Mouse (Mus musculus) limb, embryonic 14.5 days (tissue): ENCODE measurements around the gene Ssbp3. TPM values are rescaled to one million over a fixed set of nuclear protein-coding genes. Genes with fewer than 3 reads are reported as not detected.

ENCODE experiments used
- ATAC-seq: fragments of 200-750 bp; cut with Nextera tagmentation; 2 replicates; pipeline ENCODE4 v1.8.0; 2017; ENCODE audit warnings: low read depth, moderate number of reproducible peaks, moderate TSS enrichment; ENCODE audit not compliant: low FRiP score
- DNase-seq: peaks from one replicate; pipeline ENCODE4 v3.0.0-alpha.2; 2015; ENCODE audit warnings: low spot score
- H3K27ac ChIP-seq: fragments of 300-500 bp; sonication (generic); replicated peaks from 2 replicates; pipeline ENCODE4 v1.5.1; 2014; ENCODE audit warnings: low read depth, mild to moderate bottlenecking, low read length, moderate library complexity, mixed read lengths
- H3K27me3 ChIP-seq: fragments of 300-500 bp; sonication (generic); 2 replicates; pipeline ENCODE4 v1.6.1; 2014; ENCODE audit warnings: low read length, mixed read lengths; ENCODE audit not compliant: control insufficient read depth, insufficient read depth
- H3K36me3 ChIP-seq: fragments of 300-500 bp; sonication (generic); 2 replicates; pipeline ENCODE4 v1.6.1; 2014; ENCODE audit warnings: mild to moderate bottlenecking, low read length, moderate library complexity, mixed read lengths; ENCODE audit not compliant: control insufficient read depth, insufficient read depth
- H3K4me1 ChIP-seq: fragments of 300-500 bp; sonication (generic); 2 replicates; pipeline ENCODE4 v1.6.1; 2014; ENCODE audit warnings: antibody characterized with exemption, low read length, mixed read lengths; ENCODE audit not compliant: control insufficient read depth, insufficient read depth
- H3K4me2 ChIP-seq: fragments of 300-500 bp; sonication (generic); replicated peaks from 2 replicates; pipeline ENCODE4 v1.6.1; 2014; ENCODE audit warnings: low read depth, mild to moderate bottlenecking, low read length, moderate library complexity; ENCODE audit not compliant: severe bottlenecking
- H3K4me3 ChIP-seq: fragments of 300-500 bp; sonication (generic); replicated peaks from 2 replicates; pipeline ENCODE4 v1.5.1; 2014; ENCODE audit warnings: low read length
- H3K9ac ChIP-seq: fragments of 300-500 bp; sonication (generic); 2 replicates; pipeline ENCODE4 v1.6.1; 2014; ENCODE audit warnings: mild to moderate bottlenecking, low read depth, low read length, moderate library complexity; ENCODE audit not compliant: severe bottlenecking
- H3K9me3 ChIP-seq: fragments of 300-500 bp; sonication (generic); 2 replicates; pipeline ENCODE4 v1.6.1; 2016; ENCODE audit warnings: low read length; ENCODE audit not compliant: control insufficient read depth
- POLR2A ChIP-seq: fragments of 200-500 bp; IDR thresholded peaks from 2 replicates; pipeline ENCODE4 v1.8.0; 2012; ENCODE audit warnings: inconsistent platforms, mild to moderate bottlenecking, moderate library complexity, borderline replicate concordance; ENCODE audit not compliant: insufficient read depth, insufficient read length; ENCODE audit errors: extremely low read depth
- WGBS: fragments of 180-500 bp; shearing (Covaris S2); extraction: QIAGEN DNeasy Blood & Tissue Kit; methylation state at CpG from one replicate; pipeline ENCODE4 v1.1.7; 2014; 5-methylcytosine and 5-hydroxymethylcytosine counted together
- polyA plus RNA-seq, 2 experiments: library from polyadenylated mRNA; depleted of rRNA in 1 of 2; stranded (reverse) in 1 of 2; unstranded in 1 of 2; fragments of >200 nt; fragmentation: Nextera tagmentation in 1 of 2; extraction: Ambion mirVana in 1 of 2; gene quantifications; 2 replicates each; pipeline versions ENCODE4 v1.2.1 to v1.2.3; 2012 to 2014

Gene Ssbp3
- polyA plus RNA-seq, 2 experiments, result 94.3 to 191 TPM

DNA sequence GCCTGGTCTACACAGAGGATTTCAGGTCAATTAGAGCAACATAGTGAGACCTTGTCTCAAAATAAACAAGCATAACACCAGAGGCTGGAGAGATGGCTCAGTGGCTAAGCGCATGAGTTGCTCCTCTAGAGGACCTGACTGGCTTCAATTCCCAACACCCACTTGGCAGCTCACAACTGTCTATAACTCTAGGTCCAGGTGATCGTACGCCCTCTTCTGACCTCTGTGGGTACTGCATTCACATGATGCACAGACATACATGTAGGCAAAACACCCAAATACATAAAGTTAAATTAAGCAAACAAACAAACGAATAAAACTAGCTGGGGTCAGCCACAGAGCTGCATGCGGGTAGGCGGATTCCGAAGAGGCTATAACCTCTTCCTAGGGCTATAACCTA is 36.0 kb upstream of the Ssbp3 start:
- Histone ChIP-seq H3K4me2 (no peak overlapping the region), H3K36me3 (no peaks in the 10 kb centered on the region), H3K27ac (no peak overlapping the region), H3K9ac (no peak overlapping the region), H3K9me3 (no peaks in the 10 kb centered on the region), H3K4me3 (no peak overlapping the region), H3K27me3 (no peaks in the 10 kb centered on the region), H3K4me1 (peaks cover 3% of the 10 kb centered on the region)
- ATAC-seq (no peak), DNase-seq (no peak)
- no peak for TF ChIP-seq POLR2A
- 85% methylated on average over 7 of the region's 7 CpGs for WGBS

DNA sequence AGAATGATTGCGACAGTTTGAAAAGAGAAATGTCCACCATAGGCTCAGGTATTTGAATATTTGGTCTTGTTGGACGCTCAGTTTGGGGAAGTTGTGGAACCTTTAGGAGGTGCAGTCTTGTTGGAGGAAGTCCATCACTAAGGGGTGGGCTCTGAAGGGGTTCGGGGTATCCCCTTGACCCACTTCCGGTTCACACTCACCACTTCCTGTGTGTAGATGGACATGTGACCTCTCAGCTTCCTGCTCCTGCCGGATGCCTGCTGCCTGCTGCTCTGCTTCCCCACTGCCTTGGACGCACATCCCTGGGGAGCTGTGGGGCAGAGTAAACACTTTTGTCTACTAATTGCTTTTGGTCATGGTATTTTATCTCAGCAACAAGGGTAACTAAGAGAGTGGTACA is 29.4 kb upstream of the Ssbp3 start:
- no peaks in the 10 kb centered on the region for H3K4me1 ChIP-seq
- H3K4me2 ChIP-seq, result no peak overlapping the region
- ATAC-seq, result no peak
- H3K27ac ChIP-seq, result no peak overlapping the region
- WGBS, result 82% methylated on average over 6 of the region's 6 CpGs
- no peak overlapping the region for H3K9ac ChIP-seq
- no peaks in the 10 kb centered on the region for H3K9me3 ChIP-seq
- no peaks in the 10 kb centered on the region for H3K27me3 ChIP-seq
- H3K36me3 ChIP-seq, result no peaks in the 10 kb centered on the region
- no peak overlapping the region for H3K4me3 ChIP-seq
- no peak for DNase-seq
- no peak for TF ChIP-seq POLR2A

DNA sequence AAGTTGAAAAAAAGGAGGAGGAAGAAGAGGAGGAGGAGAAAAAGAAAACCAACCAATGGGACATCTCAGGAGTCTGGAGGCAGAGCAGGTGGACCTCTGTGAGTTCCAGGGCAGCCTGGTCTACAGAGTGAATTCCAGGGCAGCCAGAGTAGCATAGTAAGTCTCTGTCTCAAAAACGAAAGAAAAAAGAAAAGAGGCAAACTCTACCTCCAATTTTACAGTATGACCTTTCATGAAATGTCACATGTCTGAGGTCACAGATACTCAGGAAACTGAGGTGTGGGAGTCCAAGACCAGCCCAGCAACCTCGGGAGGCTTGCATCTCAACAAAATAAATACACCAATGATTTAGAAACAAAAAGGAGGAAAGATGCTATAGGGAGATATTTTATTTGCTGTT is 27.4 kb upstream of the Ssbp3 start:
- DNase-seq (no peak), ATAC-seq (no peak)
- H3K27ac ChIP-seq, result no peak overlapping the region
- no peaks in the 10 kb centered on the region for H3K9me3 ChIP-seq
- H3K4me2 ChIP-seq, result no peak overlapping the region
- no peak overlapping the region for H3K9ac ChIP-seq
- H3K36me3 ChIP-seq, result no peaks in the 10 kb centered on the region
- H3K4me1 ChIP-seq, result no peaks in the 10 kb centered on the region
- no peak overlapping the region for H3K4me3 ChIP-seq
- WGBS, result 71% methylated on average over 2 of the region's 2 CpGs
- no peak for TF ChIP-seq POLR2A
- no peaks in the 10 kb centered on the region for H3K27me3 ChIP-seq

DNA sequence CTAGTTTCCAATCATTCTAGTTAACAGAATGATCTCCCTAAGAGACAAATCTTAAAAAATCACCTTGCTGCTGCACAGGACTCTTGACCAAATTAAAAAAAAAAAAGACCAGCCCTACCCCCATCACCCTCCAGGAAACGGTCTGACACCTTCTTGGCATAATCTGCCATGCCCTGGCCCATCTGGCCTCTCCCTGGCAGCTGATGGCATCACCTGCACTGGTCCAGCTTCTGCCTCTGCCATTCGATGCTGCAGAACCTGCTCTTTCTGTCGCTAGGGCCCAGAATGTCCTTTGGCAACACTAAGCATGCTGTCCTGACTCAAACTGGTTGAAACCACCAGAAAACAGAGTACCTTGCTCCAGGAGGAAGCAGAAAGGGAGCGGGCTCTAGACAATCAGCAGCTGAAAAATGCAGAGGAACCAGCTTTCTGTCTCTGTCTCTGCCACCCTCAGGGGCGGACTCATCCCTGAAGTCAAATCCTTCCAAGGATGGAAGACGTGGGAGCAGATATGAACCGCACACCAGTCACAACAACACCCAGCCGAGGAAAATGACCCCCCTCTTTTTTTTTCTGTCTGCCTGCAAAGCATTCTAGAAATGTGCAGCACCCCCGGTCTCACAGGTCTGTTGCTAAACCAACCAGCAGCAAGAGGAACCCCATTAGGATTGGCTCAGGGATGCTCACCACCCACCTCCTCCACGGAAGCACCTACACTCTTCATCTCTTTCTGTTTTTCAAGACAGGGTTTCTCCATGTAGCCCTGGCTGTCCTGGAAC is 24.0 kb upstream of the Ssbp3 start:
- Histone ChIP-seq H3K9ac (no peak overlapping the region), H3K4me2 (no peak overlapping the region), H3K36me3 (no peaks in the 10 kb centered on the region), H3K27me3 (no peaks in the 10 kb centered on the region), H3K9me3 (no peaks in the 10 kb centered on the region), H3K4me1 (no peaks in the 10 kb centered on the region), H3K4me3 (no peak overlapping the region), H3K27ac (no peak overlapping the region)
- TF ChIP-seq POLR2A, result no peak
- ATAC-seq (no peak), DNase-seq (no peak)
- 69% methylated on average over 10 of the region's 10 CpGs for WGBS

DNA sequence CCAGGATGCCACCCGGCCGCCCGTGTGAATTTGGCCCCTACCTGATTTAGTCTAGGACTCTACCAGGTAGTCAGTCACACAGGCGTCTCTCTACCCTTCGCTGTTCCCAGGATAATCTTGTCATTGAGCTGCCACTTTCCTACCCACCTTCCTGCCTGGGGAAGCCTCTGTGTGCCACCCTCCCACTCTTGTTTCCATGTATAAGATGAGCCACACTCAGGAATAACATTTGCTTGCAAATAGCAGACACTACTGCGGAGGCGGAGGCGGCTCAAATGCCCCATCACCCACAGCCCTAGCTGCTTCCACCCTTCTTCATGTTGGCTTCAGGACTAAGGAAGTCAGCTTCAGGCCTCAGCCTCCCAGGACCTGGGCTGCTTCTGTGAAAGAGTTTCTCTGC is 14.4 kb upstream of the Ssbp3 start:
- peaks cover 5% of the 10 kb centered on the region; the same call in 1 of the 2 replicates for H3K9me3 ChIP-seq
- H3K27ac ChIP-seq, result no peak overlapping the region
- no peaks in the 10 kb centered on the region; the same call in 1 of the 2 replicates for H3K4me1 ChIP-seq
- no peak overlapping the region for H3K4me3 ChIP-seq
- no peaks in the 10 kb centered on the region for H3K36me3 ChIP-seq
- WGBS, result 86% methylated on average over 8 of the region's 8 CpGs
- no peak for TF ChIP-seq POLR2A
- H3K9ac ChIP-seq, result no peak overlapping the region
- no peak overlapping the region for H3K4me2 ChIP-seq
- no peaks in the 10 kb centered on the region for H3K27me3 ChIP-seq
- no peak for ATAC-seq
- DNase-seq, result no peak

DNA sequence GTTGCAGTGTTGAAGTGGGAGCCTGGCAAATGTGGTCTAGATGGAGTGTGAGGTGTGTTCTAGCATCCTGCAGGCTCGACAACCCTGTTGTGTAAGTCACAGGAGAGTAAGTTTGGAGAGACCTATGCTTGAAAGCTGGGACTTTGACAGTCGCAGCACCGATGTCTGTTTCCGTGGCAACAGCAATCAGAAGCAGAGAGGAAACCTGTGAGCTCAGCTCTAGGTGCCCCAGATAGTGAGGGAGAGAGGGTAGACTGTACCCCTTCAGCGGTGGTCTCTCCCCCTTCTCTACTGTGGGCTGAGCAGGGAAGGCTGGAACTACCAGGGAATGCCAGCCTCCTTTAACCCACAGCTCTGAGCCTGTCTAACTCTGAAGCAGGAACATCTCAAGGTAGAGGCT is 11.6 kb upstream of the Ssbp3 start:
- WGBS, result 61% methylated on average over 5 of the region's 5 CpGs
- H3K4me3 ChIP-seq, result no peak overlapping the region
- H3K9me3 ChIP-seq, result no peaks in the 10 kb centered on the region
- H3K4me2 ChIP-seq, result no peak overlapping the region
- H3K4me1 ChIP-seq, result no peaks in the 10 kb centered on the region; the same call in 1 of the 2 replicates
- no peak for DNase-seq
- H3K9ac ChIP-seq, result no peak overlapping the region
- H3K27ac ChIP-seq, result no peak overlapping the region
- no peak for ATAC-seq
- TF ChIP-seq POLR2A, result no peak
- H3K36me3 ChIP-seq, result no peaks in the 10 kb centered on the region
- no peaks in the 10 kb centered on the region for H3K27me3 ChIP-seq
